Mouse (Mus musculus): ENCODE measurements around the gene Unc5b.
A peak's percentile ranks its signal among the peaks of the same experiment; 100 is the strongest.
"Not testable (repeated sequence)": the region's sequence is repeated elsewhere in the genome, so short reads cannot be mapped to it uniquely, and the experiment has no call there.

Gene Unc5b

GRCm38 (mm10) chr10:60752040-60753020 is 79.1 kb downstream of the Unc5b start, which contains the start of gene Slc29a3:
Gene Slc29a3, minus strand, starts transcription at chr10:60752794.
- peak; percentile 98 for DNase-seq (ENCODE audit: low read depth)

- no peak for DNase-seq (ENCODE audit: low read depth)
These were observed 83.6 kb downstream of the Unc5b start for GRCm38 (mm10) chr10:60747667-60748212.

- no peak for DNase-seq (ENCODE audit: low read depth)
These were observed 84.9 kb downstream of the Unc5b start for GRCm38 (mm10) chr10:60746512-60746911.

GRCm38 (mm10) chr10:60744543-60745290 is 86.7 kb downstream of the Unc5b start:
- no peak for DNase-seq (ENCODE audit: low read depth)

- no peak for DNase-seq (ENCODE audit: low read depth)
These were observed 87.7 kb downstream of the Unc5b start for GRCm38 (mm10) chr10:60743681-60744080.

GRCm38 (mm10) chr10:60742942-60743341 is 88.4 kb downstream of the Unc5b start:
- DNase-seq (ENCODE audit: low read depth): no peak

GRCm38 (mm10) chr10:60742296-60742695 is 89.1 kb downstream of the Unc5b start:
- not testable (repeated sequence) for DNase-seq (ENCODE audit: low read depth)

- DNase-seq (ENCODE audit: low read depth): no peak
These were observed 89.9 kb downstream of the Unc5b start for GRCm38 (mm10) chr10:60741435-60741834.

- DNase-seq (ENCODE audit: low read depth): no peak
These were observed 91.6 kb downstream of the Unc5b start for GRCm38 (mm10) chr10:60739619-60740363.

GRCm38 (mm10) chr10:60737886-60738640 is 93.3 kb downstream of the Unc5b start:
- no peak for DNase-seq (ENCODE audit: low read depth)

GRCm38 (mm10) chr10:60737169-60737728 is 94.1 kb downstream of the Unc5b start:
- DNase-seq (ENCODE audit: low read depth): no peak

GRCm38 (mm10) chr10:60735737-60736136 is 95.6 kb downstream of the Unc5b start:
- no peak for DNase-seq (ENCODE audit: low read depth)

- DNase-seq (ENCODE audit: low read depth): no peak
These were observed 97.9 kb downstream of the Unc5b start for GRCm38 (mm10) chr10:60733471-60733870.

GRCm38 (mm10) chr10:60732397-60732861 is 99.0 kb downstream of the Unc5b start:
- DNase-seq (ENCODE audit: low read depth): no peak

GRCm38 (mm10) chr10:60731742-60732141 is 99.6 kb downstream of the Unc5b start:
- DNase-seq (ENCODE audit: low read depth): no peak

- no peak for DNase-seq (ENCODE audit: low read depth)
These were observed 104.1 kb downstream of the Unc5b start for GRCm38 (mm10) chr10:60727301-60727700.

GRCm38 (mm10) chr10:60726896-60727295 is 104.5 kb downstream of the Unc5b start:
- no peak for DNase-seq (ENCODE audit: low read depth)

GRCm38 (mm10) chr10:60724496-60724895 is 106.9 kb downstream of the Unc5b start:
- DNase-seq (ENCODE audit: low read depth): no peak

- DNase-seq (ENCODE audit: low read depth): no peak
These were observed 108.0 kb downstream of the Unc5b start for GRCm38 (mm10) chr10:60723345-60723744.

- no peak for DNase-seq (ENCODE audit: low read depth)
These were observed 109.7 kb downstream of the Unc5b start for GRCm38 (mm10) chr10:60721640-60722039.

GRCm38 (mm10) chr10:60720461-60720860 is 110.9 kb downstream of the Unc5b start:
- no peak for DNase-seq (ENCODE audit: low read depth)
